Mouse (Mus musculus) layer of hippocampus, adult 8-10 months (tissue): Measurements from ENCODE around the gene Rrp8. TPM values are rescaled to one million over a fixed set of nuclear protein-coding genes. Genes with fewer than 3 reads are reported as not detected.

Experiments used
- DNase-seq, 2 experiments: peaks; one replicate each; pipeline ENCODE4 v3.0.0; 2022; ENCODE audit warnings: low spot score in 2 of 2
- total RNA-seq, 4 experiments: library from RNA; stranded (reverse); gene quantifications; 2 replicates each; pipeline ENCODE4 v1.2.4; 2022

The Rrp8 gene
- total RNA-seq, 4 experiments from 2014 or later: 9.6 to 13.0 (median 12.7) TPM

- DNase-seq: no peak
These were observed 33.4 kb downstream of the Rrp8 start for GRCm38 (mm10) chr7:105703816-105704215.

- DNase-seq: peak in 1 of 2 experiments; percentile 43
These were observed 34.0 kb downstream of the Rrp8 start for GRCm38 (mm10) chr7:105703184-105703583.

- no peak for DNase-seq
These were observed 46.3 kb downstream of the Rrp8 start for GRCm38 (mm10) chr7:105690875-105691274.

- DNase-seq: no peak
These were observed 51.5 kb downstream of the Rrp8 start for GRCm38 (mm10) chr7:105685541-105686197.

Other genes starting within 250 kb of the Rrp8 start
- 10 to 100 TPM; 82.2 to 87.5 (median 85.0) TPM for gene Smpd1, start 183.0 kb downstream of the Rrp8 start, total RNA-seq
- gene Apbb1, start 155.7 kb downstream of the Rrp8 start, total RNA-seq: 100 to 1,000 TPM; 351 to 364 (median 362) TPM
- gene Hpx, start 137.2 kb downstream of the Rrp8 start, total RNA-seq: under 1 TPM in 3 of 4 experiments, not detected in 1; 0.25 to 0.41 (median 0.31) TPM
- 100 to 1,000 TPM; 130 to 148 (median 138) TPM for gene Trim3, start 103.8 kb downstream of the Rrp8 start, total RNA-seq
- gene Timm10b, start 97.3 kb downstream of the Rrp8 start, total RNA-seq: 10 to 100 TPM; 60.1 to 69.7 (median 65.5) TPM
- 100 to 1,000 TPM in 1 of 4 experiments, 10 to 100 TPM in 3; 97.0 to 102 (median 98.2) TPM for gene Arfip2, start 97.0 kb downstream of the Rrp8 start, total RNA-seq
- 10 to 100 TPM in 2 of 4 experiments, 1 to 10 TPM in 2; 6.8 to 15.0 (median 11.0) TPM for gene Gm45799, start 96.8 kb downstream of the Rrp8 start, total RNA-seq
- 1 to 10 TPM; 5.0 to 9.8 (median 7.4) TPM for gene Dnhd1, start 86.6 kb downstream of the Rrp8 start, total RNA-seq
- gene Ilk, start 793 bp downstream of the Rrp8 start, total RNA-seq: 10 to 100 TPM; 67.9 to 94.5 (median 84.3) TPM
- 100 to 1,000 TPM; 102 to 123 (median 111) TPM for gene Taf10, start 7.0 kb upstream of the Rrp8 start, total RNA-seq
- 100 to 1,000 TPM in 1 of 4 experiments, 10 to 100 TPM in 3; 62.3 to 111 (median 75.7) TPM for gene Tpp1, start 14.8 kb upstream of the Rrp8 start, total RNA-seq
- 10 to 100 TPM; 11.6 to 13.1 (median 12.1) TPM for gene Dchs1, start 50.3 kb upstream of the Rrp8 start, total RNA-seq
- gene Mrpl17, start 73.7 kb upstream of the Rrp8 start, total RNA-seq: 100 to 1,000 TPM in 2 of 4 experiments, 10 to 100 TPM in 2; 91.3 to 108 (median 100) TPM
- gene Gm4070, start 216.6 kb upstream of the Rrp8 start, total RNA-seq: 1 to 10 TPM; 1.6 to 7.4 (median 4.7) TPM